ENCODE assay signal across 2 mouse cellular contexts in the genomic region with DNA sequence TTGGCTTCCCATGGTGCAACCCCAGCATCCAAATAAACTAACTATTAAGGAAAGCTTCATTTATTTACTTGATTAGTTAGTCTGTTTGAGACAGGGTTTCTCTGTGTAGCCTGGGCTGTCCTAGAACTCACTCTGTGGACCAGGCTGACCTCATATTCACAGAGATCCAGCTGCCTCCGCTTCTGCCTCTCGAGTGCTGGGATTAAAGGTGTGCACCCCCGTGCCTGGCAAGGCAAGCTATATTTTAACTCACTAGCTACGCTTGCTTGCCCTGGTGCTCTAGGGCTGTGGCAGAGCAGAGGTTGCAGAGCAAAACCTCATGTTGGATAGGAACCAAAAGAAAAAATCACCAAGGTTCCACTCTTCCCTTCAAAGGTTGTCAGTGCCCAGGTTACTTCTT.
TF ChIP-seq lines count a peak whose summit lies in the region.

No protein-coding gene starts in this region.

TF ChIP-seq in CH12.LX, 34 proteins besides CTCF, POLR2A, EP300 and RAD21:
- TF ChIP-seq SMC3 (IDR thresholded peaks at IDR 0.05; ENCODE audit: low read depth, low read length), result no peak
- TF ChIP-seq ZMIZ1 (IDR thresholded peaks at IDR 0.05; ENCODE audit: low read depth, low read length), result no peak
- no peak for TF ChIP-seq ZC3H11A (IDR thresholded peaks at IDR 0.05; ENCODE audit: low read depth, low read length)
- TF ChIP-seq TBP (conservative IDR thresholded peaks at IDR 0.05; ENCODE audit: low read depth, low read length), result no peak
- no peak for TF ChIP-seq MAX (IDR thresholded peaks at IDR 0.05; ENCODE audit: low read length)
- TF ChIP-seq MXI1 (IDR thresholded peaks at IDR 0.05; ENCODE audit: low read depth, low read length), result no peak
- no peak for TF ChIP-seq JUND (conservative IDR thresholded peaks at IDR 0.05; ENCODE audit: low read depth, low read length)
- no peak for TF ChIP-seq E2F4 (IDR thresholded peaks at IDR 0.05; ENCODE audit: insufficient replicate concordance, low read depth, low read length)

TF ChIP-seq in MEL, 35 proteins besides CTCF, POLR2A, EP300 and RAD21:
- TF ChIP-seq TBP (IDR thresholded peaks at IDR 0.05; ENCODE audit: low read depth, low read length), result 0 out of 2 replicates have a peak, but pooled peaks have one; percentile 21
- TF ChIP-seq SIN3A (IDR thresholded peaks at IDR 0.05; ENCODE audit: low read length), result no peak
